Mouse (Mus musculus) embryonic fibroblast, embryonic 13.5 days (primary cell): Measurements from ENCODE around the gene Hif3a.

Experiments
- CTCF ChIP-seq: IDR thresholded peaks from 2 replicates; pipeline ENCODE4 v1.5.1; 2011; ENCODE audit warnings: mild to moderate bottlenecking, control low read depth, low read length, moderate library complexity, borderline replicate concordance; ENCODE audit not compliant: insufficient read depth
- POLR2A ChIP-seq: IDR thresholded peaks from 2 replicates; pipeline ENCODE4 v1.6.1; 2011; ENCODE audit warnings: low read depth, mild to moderate bottlenecking, control low read depth, low read length, moderate library complexity

GRCm38 (mm10) chr7:17060782-17061605 is 1.2 kb downstream of the Hif3a start:
- TF ChIP-seq POLR2A = no peak
- TF ChIP-seq CTCF = no peak
